Mouse (Mus musculus): ENCODE results near the gene Dnah8. TPM values are rescaled to one million over a fixed set of nuclear protein-coding genes. Genes with fewer than 3 reads are reported as not detected.
A peak's percentile ranks its signal among the peaks of the same experiment; 100 is the strongest.

Dnah8 gene
- total and polyA plus RNA-seq, 2 experiments from 2014 or later: 3.1 to 4.2 TPM

DNA sequence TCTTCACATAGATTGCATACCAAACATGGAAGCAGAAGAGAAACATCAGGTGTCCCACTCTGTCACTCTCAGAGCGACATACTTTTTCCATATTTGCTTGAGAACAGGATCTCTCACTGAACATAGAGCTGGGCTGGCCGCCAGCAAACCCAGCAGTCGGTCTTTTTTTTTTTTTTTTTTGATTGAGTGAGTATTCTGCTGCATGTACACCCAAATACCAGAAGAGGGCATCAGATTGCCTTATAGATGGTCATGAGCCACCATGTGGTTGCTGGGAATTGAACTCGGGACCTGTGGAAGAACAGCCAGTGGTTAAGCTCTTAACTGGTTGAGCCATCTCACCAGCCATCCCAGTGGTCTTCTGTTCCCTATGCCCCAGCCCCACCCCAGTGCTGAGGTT, 299.4 kb downstream of the Dnah8 start:
- Histone ChIP-seq H3K4me1 (ENCODE audit: insufficient read depth, low read length) (no peaks in the 10 kb centered on the region), H3K9me3 (ENCODE audit: low read length) (no peaks in the 10 kb centered on the region), H3K36me3 (ENCODE audit: insufficient read depth, low read length) (no peaks in the 10 kb centered on the region), H3K4me3 (ENCODE audit: low read depth, low read length) (no peak overlapping the region), H3K4me2 (ENCODE audit: low read depth, low read length, poor library complexity, severe bottlenecking) (no peak overlapping the region), H3K27ac (ENCODE audit: low read depth, low read length) (no peak overlapping the region), H3K9ac (replicated peaks; ENCODE audit: low read length, poor library complexity, severe bottlenecking) (no peak overlapping the region), H3K27me3 (ENCODE audit: insufficient read depth, low read length) (no peaks in the 10 kb centered on the region)
- 71% methylated on average over 4 of the region's 4 CpGs for WGBS
- no peak; the same call in 1 of the 2 replicates for TF ChIP-seq CTCF (IDR thresholded peaks at IDR 0.05)
- no peak for ATAC-seq (ENCODE audit: low FRiP score)
- peak; percentile 14 for DNase-seq (ENCODE audit: low spot score)

Other genes with a start within 250 kb of the Dnah8 start
- 81.0 and 85.5 TPM in 2 replicates for gene Btbd9, start 47.9 kb upstream of the Dnah8 start, total RNA-seq (2014; rRNA removed)
- gene Btbd9, start 47.9 kb upstream of the Dnah8 start, polyA plus RNA-seq (2015; fragmentation: Nextera tagmentation; extraction: Ambion mirVana): 138 TPM in 2 replicates
- gene Glo1, start 2.5 kb downstream of the Dnah8 start, total RNA-seq (2014; rRNA removed): 148 and 163 TPM in 2 replicates
- 197 and 200 TPM in 2 replicates for gene Glo1, start 2.5 kb downstream of the Dnah8 start, polyA plus RNA-seq (2015; fragmentation: Nextera tagmentation; extraction: Ambion mirVana)

Measured in midbrain, postnatal 0 days (tissue).